Mouse (Mus musculus) Patski (cell line): ENCODE results near the gene Tsen34. TPM values are rescaled to one million over a fixed set of nuclear protein-coding genes. Genes with fewer than 3 reads are reported as not detected.

Source experiments
- ATAC-seq: fragments of 100-300 bp; one replicate; pipeline ENCODE4 v1.8.0; 2021
- CTCF ChIA-PET: fragments of 350-600 bp; sonication (Branson Sonifier 250); formaldehyde crosslinking; loops from one replicate; lab custom pipeline; 2022; ENCODE audit warnings: inconsistent platforms; lab: Charles Lee
- POLR2A ChIA-PET: fragments of 350-600 bp; sonication (Branson Sonifier 250); formaldehyde crosslinking; loops from one replicate; lab custom pipeline; 2022; ENCODE audit warnings: antibody characterized with exemption, inconsistent platforms; lab: Charles Lee
- DNase-seq: peaks from one replicate; pipeline ENCODE4 v3.0.0-alpha.2; 2011; ENCODE audit warnings: low read depth, low spot score
- H3K27me3 ChIP-seq: fragments of 371-371 bp; one replicate; pipeline ENCODE4 v1.5.1; 2021
- CTCF ChIP-seq: fragments of 100-300 bp; IDR thresholded peaks from one replicate; pipeline ENCODE4 v1.5.1; 2021
- in situ Hi-C: fragments of 300-500 bp; cut with MboI; formaldehyde crosslinking; loops from 3 replicates; pipeline ENCODE4 v1.11.1; 2018; ENCODE audit warnings: low pct_unique_long_range_greater_than_20kb, mixed read lengths
- polyA plus RNA-seq: library from polyadenylated mRNA; unstranded; gene quantifications from one replicate; pipeline ENCODE4 v1.2.3, GENCODE M21; 2021

Tsen34 gene
- polyA plus RNA-seq, 1 experiment from 2014 or later: 205 TPM

GRCm38 (mm10) chr7:3658578-3658977 lies 34.1 kb upstream of the Tsen34 start:
- no peak for ATAC-seq
- POLR2A ChIA-PET: interaction anchor here (1.2 to 1.6 kb wide), 3 partner anchors 12 to 35 kb away, joined by 3 to 7 read pairs (median 4); partner anchors contain the start of genes Cnot3 and Mboat7

GRCm38 (mm10) chr7:3664524-3665214 lies 28.0 kb upstream of the Tsen34 start:
- ATAC-seq (peak; percentile 17), DNase-seq (no peak)
- in situ Hi-C loops: no loop called here
- POLR2A ChIA-PET: interaction anchor here (0.7 kb wide), 2 partner anchors 27 to 46 kb away, joined by 3 read pairs; no protein-coding TSS in a partner anchor
- no peak for TF ChIP-seq CTCF
- CTCF ChIA-PET: interaction anchor here (1.0 kb wide), 1 partner anchor 21 kb away, joined by 3 read pairs; no protein-coding TSS in a partner anchor
- no peaks in the 10 kb centered on the region for H3K27me3 ChIP-seq

More at GRCm38 (mm10) chr7:3658578-3658977, 34.1 kb upstream of the Tsen34 start:
- TF ChIP-seq CTCF: no peak
- in situ Hi-C loops: no loop called here
- no peak for DNase-seq
- no peaks in the 10 kb centered on the region for H3K27me3 ChIP-seq
- CTCF ChIA-PET: interaction anchor here (0.8 to 2.2 kb wide), 3 partner anchors 9 to 17 kb away, joined by 3 to 10 read pairs (median 6); no protein-coding TSS in a partner anchor

- in situ Hi-C loops: no loop called here
- no peak for TF ChIP-seq CTCF
- CTCF ChIA-PET: interaction anchor here (1.0 to 1.1 kb wide), 2 partner anchors 10 to 22 kb away, joined by 3 read pairs; no protein-coding TSS in a partner anchor
- POLR2A ChIA-PET: interaction anchor here (0.7 kb wide), 2 partner anchors 26 to 47 kb away, joined by 3 read pairs; no protein-coding TSS in a partner anchor
- no peaks in the 10 kb centered on the region for H3K27me3 ChIP-seq
- DNase-seq (peak; percentile 97), ATAC-seq (peak; percentile 99)
These were observed 27.2 kb upstream of the Tsen34 start, which contains the start of gene Leng1 for GRCm38 (mm10) chr7:3665215-3666114. Gene Leng1, minus strand, starts transcription at chr7:3665840.

- DNase-seq: no peak
- ChIA-PET CTCF (interaction anchor here (1.0 kb wide), 1 partner anchor 804 kb away, joined by 3 read pairs; no protein-coding TSS in a partner anchor), POLR2A (no interaction called here)
- H3K27me3 ChIP-seq: no peaks in the 10 kb centered on the region
- in situ Hi-C loops: no loop called here
- TF ChIP-seq CTCF: no peak
- no peak for ATAC-seq
These were observed 25.7 kb upstream of the Tsen34 start for GRCm38 (mm10) chr7:3666921-3667391.

GRCm38 (mm10) chr7:3674507-3675227 lies 18.0 kb upstream of the Tsen34 start:
- POLR2A ChIA-PET: no interaction called here
- TF ChIP-seq CTCF: peak; percentile 87
- in situ Hi-C loops: no loop called here
- CTCF ChIA-PET: interaction anchor here (0.9 to 1.9 kb wide), 5 partner anchors 10 to 17 kb away, joined by 3 to 6 read pairs (median 6); no protein-coding TSS in a partner anchor
- ATAC-seq: peak; percentile 97
- no peak for DNase-seq
- H3K27me3 ChIP-seq: no peaks in the 10 kb centered on the region

GRCm38 (mm10) chr7:3675228-3675548 lies 17.5 kb upstream of the Tsen34 start:
- in situ Hi-C loops: no loop called here
- POLR2A ChIA-PET: interaction anchor here (0.7 kb wide), 1 partner anchor 101 kb away, joined by 6 read pairs; no protein-coding TSS in a partner anchor
- ATAC-seq: no peak
- CTCF ChIA-PET: interaction anchor here (0.9 to 1.9 kb wide), 5 partner anchors 9 to 18 kb away, joined by 3 to 6 read pairs (median 4); partner anchors contain the start of gene Leng1
- TF ChIP-seq CTCF: no peak
- no peaks in the 10 kb centered on the region for H3K27me3 ChIP-seq
- DNase-seq: no peak

GRCm38 (mm10) chr7:3676371-3676770 lies 16.3 kb upstream of the Tsen34 start:
- DNase-seq (no peak), ATAC-seq (no peak)
- no peak for TF ChIP-seq CTCF
- H3K27me3 ChIP-seq: no peaks in the 10 kb centered on the region
- ChIA-PET CTCF (no interaction called here), POLR2A (no interaction called here)
- in situ Hi-C loops: no loop called here

- ChIA-PET CTCF (no interaction called here), POLR2A (no interaction called here)
- H3K27me3 ChIP-seq: no peaks in the 10 kb centered on the region
- in situ Hi-C loops: no loop called here
- no peak for TF ChIP-seq CTCF
- ATAC-seq (no peak), DNase-seq (no peak)
These were observed 15.3 kb upstream of the Tsen34 start, which contains the start of gene Tmc4 for GRCm38 (mm10) chr7:3677342-3677741. Gene Tmc4, minus strand, starts transcription at chr7:3677553.

GRCm38 (mm10) chr7:3683908-3684550 lies 8.6 kb upstream of the Tsen34 start:
- no peak for TF ChIP-seq CTCF
- ChIA-PET POLR2A (no interaction called here), CTCF (interaction anchor here (1.3 kb wide), 1 partner anchor 9 kb away, joined by 3 read pairs; no protein-coding TSS in a partner anchor)
- H3K27me3 ChIP-seq: no peaks in the 10 kb centered on the region
- in situ Hi-C loops: no loop called here
- ATAC-seq: no peak
- DNase-seq: no peak
